Mouse (Mus musculus): ENCODE measurements around the gene Slc16a4. TPM values are rescaled to one million over a fixed set of nuclear protein-coding genes. Genes with fewer than 3 reads are reported as not detected.

Slc16a4 gene
- polyA plus RNA-seq, 1 experiment from 2014 or later, result 2.6 TPM

DNA sequence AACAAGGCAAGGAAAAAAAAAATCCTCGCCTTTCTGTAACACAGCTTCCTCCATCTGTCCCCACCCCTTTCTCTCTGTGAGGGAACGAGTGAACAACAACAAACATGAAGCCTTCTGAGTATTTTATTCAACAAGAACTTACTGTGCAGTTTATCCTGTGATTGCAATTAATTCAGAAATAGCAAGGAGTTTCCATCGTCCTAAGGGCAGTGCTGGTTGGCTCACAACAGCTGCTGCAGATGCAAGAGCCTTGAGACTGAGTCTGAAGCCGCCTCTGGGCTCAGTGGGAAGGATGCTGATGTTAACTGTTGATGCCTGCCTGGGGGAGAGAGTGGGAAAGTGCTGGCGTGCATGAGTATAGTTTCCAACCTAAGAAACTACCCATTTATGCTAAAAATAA, 33.1 kb upstream of the Slc16a4 start:
- peaks cover 11% of the 10 kb centered on the region for H3K4me1 ChIP-seq (ENCODE audit: control insufficient read depth, insufficient read depth, low read length)
- H3K27ac ChIP-seq (ENCODE audit: low read length), result no peak overlapping the region
- H3K36me3 ChIP-seq (ENCODE audit: control insufficient read depth, insufficient read depth, low read length), result no peaks in the 10 kb centered on the region
- WGBS, result 55% methylated on average over 5 of the region's 5 CpGs
- no peak overlapping the region for H3K4me2 ChIP-seq (ENCODE audit: low read length)
- no peak overlapping the region for H3K4me3 ChIP-seq (ENCODE audit: low read depth, low read length)
- ATAC-seq, result no peak
- no peaks in the 10 kb centered on the region for H3K27me3 ChIP-seq (ENCODE audit: control insufficient read depth, insufficient read depth, low read depth, low read length)
- H3K9me3 ChIP-seq (replicated peaks; ENCODE audit: control insufficient read depth, low read length, poor library complexity, severe bottlenecking), result no peaks in the 10 kb centered on the region
- no peak overlapping the region for H3K9ac ChIP-seq (ENCODE audit: low read depth, low read length)

DNA sequence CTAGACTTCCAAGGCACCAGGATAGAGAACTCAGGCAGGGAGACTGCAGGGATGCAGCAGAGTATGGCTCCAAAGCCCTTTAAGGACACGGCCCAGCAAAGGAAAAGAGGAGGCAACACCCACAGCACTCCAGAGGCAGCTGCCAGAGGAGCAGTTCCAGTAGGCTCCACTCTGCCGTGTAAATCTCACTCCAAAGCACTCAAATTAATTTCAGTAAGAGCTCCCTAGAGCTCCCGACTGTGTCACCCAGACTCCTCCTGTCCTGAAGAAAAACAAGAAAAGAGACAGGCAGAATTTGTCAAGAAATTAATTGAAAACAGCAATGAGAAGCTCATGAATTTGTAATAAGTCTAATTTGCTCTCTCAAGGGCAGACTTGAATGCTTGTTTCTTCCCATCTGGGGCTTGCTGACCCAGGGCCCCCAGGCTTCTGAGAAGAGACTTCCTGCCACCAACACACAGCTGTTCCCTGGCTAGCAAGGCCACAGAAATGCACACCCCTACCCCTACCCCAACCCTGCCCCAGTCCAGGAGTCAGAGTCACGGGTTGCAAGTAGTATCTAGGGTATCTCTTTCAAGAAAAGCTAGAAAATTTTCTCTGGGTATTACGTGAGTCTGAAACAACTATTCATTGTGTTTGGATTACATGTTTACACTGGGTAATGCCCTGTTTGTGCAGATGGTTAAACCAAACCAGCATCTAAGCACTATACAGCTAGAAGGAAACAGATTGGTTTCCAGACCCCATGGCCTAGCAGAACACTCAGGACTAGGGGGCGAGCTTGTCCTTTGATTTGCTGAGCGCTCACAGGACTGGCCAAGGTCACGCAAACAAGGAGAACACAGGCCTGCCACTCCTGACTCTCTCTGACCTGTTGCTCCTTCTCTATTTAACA, 29.8 kb upstream of the Slc16a4 start:
- H3K36me3 ChIP-seq (ENCODE audit: control insufficient read depth, insufficient read depth, low read length), result no peaks in the 10 kb centered on the region
- H3K4me2 ChIP-seq (ENCODE audit: low read length), result no peak overlapping the region
- 52% methylated on average over 8 of the region's 8 CpGs for WGBS
- H3K9ac ChIP-seq (ENCODE audit: low read depth, low read length), result 0 out of 2 replicates have a peak overlapping the region, but pooled peaks have one; percentile 14
- no peaks in the 10 kb centered on the region for H3K9me3 ChIP-seq (replicated peaks; ENCODE audit: control insufficient read depth, low read length, poor library complexity, severe bottlenecking)
- H3K4me3 ChIP-seq (ENCODE audit: low read depth, low read length), result no peak overlapping the region
- H3K27ac ChIP-seq (ENCODE audit: low read length), result peak overlapping the region; percentile 42; the same call in 1 of the 2 replicates
- ATAC-seq, result peak; percentile 50; the same call in 1 of the 2 replicates
- H3K27me3 ChIP-seq (ENCODE audit: control insufficient read depth, insufficient read depth, low read depth, low read length), result no peaks in the 10 kb centered on the region
- H3K4me1 ChIP-seq (ENCODE audit: control insufficient read depth, insufficient read depth, low read length), result peaks cover 11% of the 10 kb centered on the region

DNA sequence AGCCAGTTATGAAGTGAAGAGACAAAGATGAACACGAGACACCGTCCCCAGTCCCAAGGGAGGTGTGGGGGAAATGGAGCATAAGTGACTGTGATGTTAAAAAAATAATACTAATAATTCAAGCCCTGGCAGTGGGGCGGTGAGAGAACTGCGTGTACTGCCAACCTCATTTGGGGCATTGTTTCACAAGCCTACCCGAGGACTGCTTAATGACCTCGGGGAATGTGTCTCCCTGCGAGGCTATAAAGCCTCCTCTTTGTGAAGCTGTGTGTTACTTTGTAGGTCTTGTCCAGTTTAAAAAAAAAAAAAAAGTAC, 29.2 kb upstream of the Slc16a4 start:
- Histone ChIP-seq H3K9ac (ENCODE audit: low read depth, low read length) (no peak overlapping the region), H3K4me2 (ENCODE audit: low read length) (no peak overlapping the region), H3K4me3 (ENCODE audit: low read depth, low read length) (no peak overlapping the region), H3K27me3 (ENCODE audit: control insufficient read depth, insufficient read depth, low read depth, low read length) (no peaks in the 10 kb centered on the region), H3K9me3 (replicated peaks; ENCODE audit: control insufficient read depth, low read length, poor library complexity, severe bottlenecking) (no peaks in the 10 kb centered on the region), H3K36me3 (ENCODE audit: control insufficient read depth, insufficient read depth, low read length) (no peaks in the 10 kb centered on the region), H3K4me1 (ENCODE audit: control insufficient read depth, insufficient read depth, low read length) (peaks cover 11% of the 10 kb centered on the region), H3K27ac (ENCODE audit: low read length) (no peak overlapping the region)
- ATAC-seq, result no peak
- 38% methylated on average over 7 of the region's 7 CpGs for WGBS

DNA sequence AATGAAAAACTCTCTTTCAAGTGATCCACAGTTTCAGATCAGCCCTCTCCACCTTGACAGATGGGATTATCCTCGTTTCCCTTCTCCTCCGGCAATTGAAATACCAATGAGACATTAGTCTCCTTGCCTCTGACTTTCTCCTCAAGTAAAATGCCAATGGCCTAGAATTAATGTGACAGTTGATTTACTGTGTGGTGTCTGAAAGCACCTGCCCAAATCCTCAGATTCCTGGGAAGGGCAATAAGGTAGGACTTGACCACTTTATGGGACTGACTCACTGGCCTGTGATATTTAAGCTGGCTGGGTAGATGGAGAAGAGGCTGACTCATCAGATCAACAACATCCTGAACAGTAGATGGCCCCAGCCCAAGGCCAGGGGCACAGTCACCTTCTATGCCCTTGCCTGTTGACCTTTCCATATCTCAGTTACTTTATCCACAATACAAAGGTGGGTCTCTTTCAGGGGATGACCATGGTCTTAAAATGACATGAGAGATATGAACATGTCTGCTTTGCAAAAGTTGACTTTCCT, 24.1 kb upstream of the Slc16a4 start:
- Histone ChIP-seq H3K4me3 (ENCODE audit: low read depth, low read length) (no peak overlapping the region), H3K9me3 (replicated peaks; ENCODE audit: control insufficient read depth, low read length, poor library complexity, severe bottlenecking) (no peaks in the 10 kb centered on the region), H3K4me2 (ENCODE audit: low read length) (no peak overlapping the region), H3K36me3 (ENCODE audit: control insufficient read depth, insufficient read depth, low read length) (no peaks in the 10 kb centered on the region), H3K27ac (ENCODE audit: low read length) (no peak overlapping the region), H3K9ac (ENCODE audit: low read depth, low read length) (no peak overlapping the region), H3K4me1 (ENCODE audit: control insufficient read depth, insufficient read depth, low read length) (no peaks in the 10 kb centered on the region), H3K27me3 (ENCODE audit: control insufficient read depth, insufficient read depth, low read depth, low read length) (no peaks in the 10 kb centered on the region)
- 54% methylated on average over 2 of the region's 2 CpGs for WGBS
- ATAC-seq, result no peak

DNA sequence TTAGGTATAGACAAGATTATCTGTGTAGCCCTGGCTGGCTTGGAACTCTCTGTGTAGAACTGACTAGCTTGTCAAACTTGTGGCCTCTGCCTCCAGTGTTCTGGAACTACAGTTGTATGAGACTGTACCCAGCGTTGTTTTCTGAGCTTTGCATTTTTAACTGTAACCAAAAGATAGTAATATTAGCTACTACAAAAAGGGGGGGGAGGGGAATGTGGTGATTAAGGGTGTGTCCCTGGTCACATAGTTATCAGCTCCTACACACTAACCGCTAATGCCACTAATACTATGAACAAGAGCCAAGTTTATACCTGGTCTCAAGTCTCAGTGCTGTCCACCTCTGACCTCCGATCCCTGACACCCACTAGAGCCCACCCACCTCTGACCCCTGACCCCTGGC, 18.6 kb upstream of the Slc16a4 start:
- no peak overlapping the region for H3K4me2 ChIP-seq (ENCODE audit: low read length)
- 89% methylated on average over 3 of the region's 3 CpGs for WGBS
- no peaks in the 10 kb centered on the region for H3K9me3 ChIP-seq (replicated peaks; ENCODE audit: control insufficient read depth, low read length, poor library complexity, severe bottlenecking)
- H3K27ac ChIP-seq (ENCODE audit: low read length), result no peak overlapping the region
- no peak overlapping the region for H3K4me3 ChIP-seq (ENCODE audit: low read depth, low read length)
- no peak for ATAC-seq
- no peaks in the 10 kb centered on the region for H3K36me3 ChIP-seq (ENCODE audit: control insufficient read depth, insufficient read depth, low read length)
- H3K27me3 ChIP-seq (ENCODE audit: control insufficient read depth, insufficient read depth, low read depth, low read length), result no peaks in the 10 kb centered on the region
- no peaks in the 10 kb centered on the region; the same call in 1 of the 2 replicates for H3K4me1 ChIP-seq (ENCODE audit: control insufficient read depth, insufficient read depth, low read length)
- no peak overlapping the region for H3K9ac ChIP-seq (ENCODE audit: low read depth, low read length)

DNA sequence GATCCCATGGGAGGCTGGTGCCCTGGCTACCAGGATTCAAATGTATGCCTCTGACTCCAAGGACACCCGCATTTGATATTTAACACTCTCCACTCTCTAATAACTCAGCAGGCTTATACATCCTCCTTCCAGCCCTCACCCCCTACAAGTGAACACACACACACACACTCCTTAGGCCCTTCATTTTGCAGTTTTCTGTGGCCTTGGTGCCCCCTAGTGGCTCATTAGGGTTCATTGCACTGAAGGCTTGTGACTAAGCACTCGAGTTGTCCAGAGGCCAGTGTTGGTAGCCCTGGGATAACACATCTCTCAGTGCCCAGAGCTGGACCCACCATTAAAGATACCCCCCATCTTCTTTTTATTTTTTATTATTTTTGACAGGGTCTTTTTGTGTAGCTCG, 17.2 kb upstream of the Slc16a4 start:
- peak; percentile 74 for ATAC-seq
- Histone ChIP-seq H3K9me3 (replicated peaks; ENCODE audit: control insufficient read depth, low read length, poor library complexity, severe bottlenecking) (no peaks in the 10 kb centered on the region), H3K4me2 (ENCODE audit: low read length) (no peak overlapping the region), H3K27ac (ENCODE audit: low read length) (no peak overlapping the region), H3K9ac (ENCODE audit: low read depth, low read length) (no peak overlapping the region), H3K4me3 (ENCODE audit: low read depth, low read length) (no peak overlapping the region), H3K27me3 (ENCODE audit: control insufficient read depth, insufficient read depth, low read depth, low read length) (no peaks in the 10 kb centered on the region), H3K36me3 (ENCODE audit: control insufficient read depth, insufficient read depth, low read length) (no peaks in the 10 kb centered on the region), H3K4me1 (ENCODE audit: control insufficient read depth, insufficient read depth, low read length) (peaks cover 5% of the 10 kb centered on the region)
- WGBS, result 14% methylated on average over 3 of the region's 3 CpGs

DNA sequence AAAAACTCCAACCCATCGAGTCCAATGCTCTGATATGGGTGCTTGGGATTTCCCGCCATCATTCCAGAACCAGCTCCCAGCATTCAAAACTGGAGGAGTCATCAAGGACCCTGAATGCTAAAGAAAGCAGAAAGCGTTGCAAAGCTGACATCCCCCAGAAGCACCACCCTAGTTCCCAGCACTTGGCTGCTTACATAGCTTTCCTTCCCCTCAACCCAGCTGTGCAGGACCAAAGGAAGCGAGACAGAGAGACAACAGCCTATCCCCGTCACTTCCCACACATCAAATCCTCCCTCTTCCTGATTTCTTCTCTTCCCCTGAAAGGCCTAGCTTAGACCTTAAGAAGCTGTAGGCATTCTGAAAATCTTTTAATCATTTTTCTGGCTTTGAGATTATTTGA, 15.7 kb upstream of the Slc16a4 start:
- Histone ChIP-seq H3K4me2 (ENCODE audit: low read length) (no peak overlapping the region), H3K4me3 (ENCODE audit: low read depth, low read length) (no peak overlapping the region), H3K9ac (ENCODE audit: low read depth, low read length) (no peak overlapping the region), H3K36me3 (ENCODE audit: control insufficient read depth, insufficient read depth, low read length) (no peaks in the 10 kb centered on the region), H3K4me1 (ENCODE audit: control insufficient read depth, insufficient read depth, low read length) (peaks cover 14% of the 10 kb centered on the region), H3K27ac (ENCODE audit: low read length) (no peak overlapping the region), H3K9me3 (replicated peaks; ENCODE audit: control insufficient read depth, low read length, poor library complexity, severe bottlenecking) (no peaks in the 10 kb centered on the region), H3K27me3 (ENCODE audit: control insufficient read depth, insufficient read depth, low read depth, low read length) (no peaks in the 10 kb centered on the region)
- WGBS, result 65% methylated on average over 5 of the region's 5 CpGs
- no peak for ATAC-seq

DNA sequence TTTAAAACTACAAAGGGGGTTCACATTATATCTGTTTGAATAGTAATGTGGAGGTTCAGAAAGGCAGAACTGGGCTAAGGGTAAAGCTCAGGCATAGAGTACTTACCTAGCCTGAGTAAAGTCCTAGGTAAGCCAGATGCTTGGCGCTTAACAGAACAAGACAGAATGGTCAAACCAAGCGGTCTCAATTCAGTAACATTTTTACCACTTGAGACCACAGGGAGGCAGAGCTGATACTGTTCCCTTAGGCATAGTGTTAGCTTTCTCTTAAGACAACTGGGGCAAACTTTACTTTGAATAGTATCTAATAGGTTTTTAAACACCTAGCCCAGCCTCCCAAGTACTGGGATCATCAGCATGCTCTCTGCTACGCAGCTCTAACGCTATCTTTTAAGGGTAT, 15.0 kb upstream of the Slc16a4 start:
- WGBS, result 52% methylated on average over 4 of the region's 4 CpGs
- Histone ChIP-seq H3K9me3 (replicated peaks; ENCODE audit: control insufficient read depth, low read length, poor library complexity, severe bottlenecking) (no peaks in the 10 kb centered on the region), H3K4me3 (ENCODE audit: low read depth, low read length) (no peak overlapping the region), H3K27me3 (ENCODE audit: control insufficient read depth, insufficient read depth, low read depth, low read length) (no peaks in the 10 kb centered on the region), H3K36me3 (ENCODE audit: control insufficient read depth, insufficient read depth, low read length) (no peaks in the 10 kb centered on the region), H3K4me1 (ENCODE audit: control insufficient read depth, insufficient read depth, low read length) (peaks cover 14% of the 10 kb centered on the region), H3K9ac (ENCODE audit: low read depth, low read length) (no peak overlapping the region), H3K4me2 (ENCODE audit: low read length) (no peak overlapping the region), H3K27ac (ENCODE audit: low read length) (no peak overlapping the region)
- ATAC-seq, result no peak

DNA sequence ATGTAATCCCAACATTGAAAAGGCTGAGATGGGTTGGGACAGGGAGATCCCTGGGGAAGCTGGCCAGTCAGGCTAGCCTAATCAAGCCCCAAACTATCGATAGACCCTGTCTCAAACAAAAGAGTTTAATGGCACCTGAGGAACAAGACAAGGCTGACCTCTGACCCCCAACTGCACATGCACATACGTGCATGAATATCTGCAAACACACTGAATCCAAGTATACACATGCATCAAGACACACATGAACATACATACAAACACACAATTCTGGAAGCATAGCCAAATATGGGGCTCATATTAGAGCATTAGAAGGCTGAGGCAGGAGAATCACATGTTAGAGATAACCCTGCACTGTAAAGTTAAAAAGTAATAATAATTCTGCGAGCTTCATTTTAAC, 14.4 kb upstream of the Slc16a4 start:
- Histone ChIP-seq H3K27me3 (ENCODE audit: control insufficient read depth, insufficient read depth, low read depth, low read length) (no peaks in the 10 kb centered on the region), H3K4me3 (ENCODE audit: low read depth, low read length) (no peak overlapping the region), H3K36me3 (ENCODE audit: control insufficient read depth, insufficient read depth, low read length) (no peaks in the 10 kb centered on the region), H3K9me3 (replicated peaks; ENCODE audit: control insufficient read depth, low read length, poor library complexity, severe bottlenecking) (no peaks in the 10 kb centered on the region), H3K9ac (ENCODE audit: low read depth, low read length) (no peak overlapping the region), H3K27ac (ENCODE audit: low read length) (no peak overlapping the region), H3K4me1 (ENCODE audit: control insufficient read depth, insufficient read depth, low read length) (peaks cover 14% of the 10 kb centered on the region), H3K4me2 (ENCODE audit: low read length) (no peak overlapping the region)
- 84% methylated on average over 3 of the region's 3 CpGs for WGBS
- ATAC-seq, result no peak
